Mouse (Mus musculus): Measurements from ENCODE around the gene Vhl. TPM values are rescaled to one million over a fixed set of nuclear protein-coding genes. Genes with fewer than 3 reads are reported as not detected.

Gene Vhl
- 19.1 TPM for total RNA-seq (2023)

GRCm38 (mm10) chr6:113623941-113624751 is at the start of gene Vhl:
Gene Vhl, plus strand, starts transcription at chr6:113623959.

GRCm38 (mm10) chr6:113600543-113601139 is 23.1 kb upstream of the Vhl start, which contains the start of gene Fancd2os:
Gene Fancd2os, minus strand, starts transcription at chr6:113600715.

GRCm38 (mm10) chr6:113604432-113605223 is 19.1 kb upstream of the Vhl start, which contains the start of gene Brk1:
Gene Brk1, plus strand, starts transcription at chr6:113604772.

GRCm38 (mm10) chr6:113638302-113639040 is 14.7 kb downstream of the Vhl start, which contains the start of gene Irak2:
Gene Irak2, plus strand, starts transcription at chr6:113638467.

Other genes starting within 250 kb of the Vhl start
- gene Tada3, start 246.1 kb upstream of the Vhl start, total RNA-seq (2023), result 25.2 TPM
- gene Arpc4, start 245.8 kb upstream of the Vhl start, total RNA-seq (2023), result 224 TPM
- gene Ttll3, start 234.7 kb upstream of the Vhl start, total RNA-seq (2023), result 51.7 TPM
- gene Rpusd3, start 204.6 kb upstream of the Vhl start, total RNA-seq (2023), result 10.7 TPM
- gene Cidec, start 188.2 kb upstream of the Vhl start, total RNA-seq (2023), result not detected
- gene Jagn1, start 181.4 kb upstream of the Vhl start, total RNA-seq (2023), result 13.5 TPM
- 0.79 TPM for gene Il17re, start 165.5 kb upstream of the Vhl start, total RNA-seq (2023)
- gene Il17rc, start 152.5 kb upstream of the Vhl start, total RNA-seq (2023), result not detected
- gene Creld1, start 140.7 kb upstream of the Vhl start, total RNA-seq (2023), result 9.9 TPM
- 0.70 TPM for gene Prrt3, start 122.0 kb upstream of the Vhl start, total RNA-seq (2023)
- gene Emc3, start 92.3 kb upstream of the Vhl start, total RNA-seq (2023), result 72.3 TPM
- 1.3 TPM for gene Fancd2, start 92.3 kb upstream of the Vhl start, total RNA-seq (2023)
- not detected for gene Fancd2os, start 23.2 kb upstream of the Vhl start, total RNA-seq (2023)
- gene Brk1, start 19.2 kb upstream of the Vhl start, total RNA-seq (2023), result 96.7 TPM
- 54.3 TPM for gene Irak2, start 14.5 kb downstream of the Vhl start, total RNA-seq (2023)
- 312 TPM for gene Tatdn2, start 73.1 kb downstream of the Vhl start, total RNA-seq (2023)
- gene Ghrl, start 95.9 kb downstream of the Vhl start, total RNA-seq (2023), result 1.2 TPM
- 91.2 TPM for gene Sec13, start 116.8 kb downstream of the Vhl start, total RNA-seq (2023)

All from CD4-positive naive resting alpha-beta T cell, adult 76 days (primary cell).